Mouse (Mus musculus) urinary bladder, postnatal 36 days (tissue): Measurements from ENCODE around the gene Ufc1.

Source experiments
- DNase-seq, 2 experiments: peaks; one replicate each; pipeline ENCODE4 v3.0.0; 2022; ENCODE audit warnings: low spot score in 2 of 2, mixed read lengths in 1 of 2

Gene Ufc1

GRCm38 (mm10) chr1:171271196-171271595, 23.6 kb downstream of the Ufc1 start:
- DNase-seq: no peak

- DNase-seq: peak; percentile 55 to 63
Observed at GRCm38 (mm10) chr1:171270573-171270900, 24.3 kb downstream of the Ufc1 start.

GRCm38 (mm10) chr1:171269848-171270572, 24.8 kb downstream of the Ufc1 start, which contains the start of gene B4galt3:
Gene B4galt3 (plus strand): TSS chr1:171270328.
- peak; percentile 97 for DNase-seq

GRCm38 (mm10) chr1:171268341-171268740, 26.5 kb downstream of the Ufc1 start:
- no peak for DNase-seq

GRCm38 (mm10) chr1:171265971-171266744, 28.7 kb downstream of the Ufc1 start:
- DNase-seq: no peak

GRCm38 (mm10) chr1:171263666-171264461, 31.0 kb downstream of the Ufc1 start:
- no peak for DNase-seq

- DNase-seq: no peak
Observed at GRCm38 (mm10) chr1:171263185-171263611, 31.6 kb downstream of the Ufc1 start.

- DNase-seq: no peak
Observed at GRCm38 (mm10) chr1:171262594-171263130, 32.2 kb downstream of the Ufc1 start.

GRCm38 (mm10) chr1:171260316-171260715, 34.5 kb downstream of the Ufc1 start:
- DNase-seq: no peak

GRCm38 (mm10) chr1:171258921-171259320, 35.9 kb downstream of the Ufc1 start:
- no peak for DNase-seq

- no peak for DNase-seq
Observed at GRCm38 (mm10) chr1:171257781-171258180, 37.0 kb downstream of the Ufc1 start.

- peak in 1 of 2 experiments; percentile 49 for DNase-seq
Observed at GRCm38 (mm10) chr1:171256937-171257548, 37.8 kb downstream of the Ufc1 start.

GRCm38 (mm10) chr1:171256095-171256818, 38.6 kb downstream of the Ufc1 start:
- no peak for DNase-seq

- no peak for DNase-seq
Observed at GRCm38 (mm10) chr1:171252415-171252814, 42.4 kb downstream of the Ufc1 start.

GRCm38 (mm10) chr1:171251594-171252324, 43.1 kb downstream of the Ufc1 start:
- DNase-seq: peak in 1 of 2 experiments; percentile 29

GRCm38 (mm10) chr1:171250680-171251593, 43.9 kb downstream of the Ufc1 start, which contains the start of gene Ndufs2:
Gene Ndufs2 (minus strand): TSS chr1:171251388.
- no peak for DNase-seq

GRCm38 (mm10) chr1:171249913-171250600, 44.8 kb downstream of the Ufc1 start, which contains the start of gene Adamts4:
Gene Adamts4 (plus strand): TSS chr1:171250421.
- DNase-seq: no peak
